Mouse (Mus musculus) spleen, embryonic (tissue): ENCODE results near the gene Trim46.

Experiments
- CTCF ChIA-PET: fragments of 350-600 bp; sonication (Branson Sonifier 250); formaldehyde crosslinking; loops from one replicate; lab custom pipeline; 2022; lab: Charles Lee

Trim46 gene

DNA sequence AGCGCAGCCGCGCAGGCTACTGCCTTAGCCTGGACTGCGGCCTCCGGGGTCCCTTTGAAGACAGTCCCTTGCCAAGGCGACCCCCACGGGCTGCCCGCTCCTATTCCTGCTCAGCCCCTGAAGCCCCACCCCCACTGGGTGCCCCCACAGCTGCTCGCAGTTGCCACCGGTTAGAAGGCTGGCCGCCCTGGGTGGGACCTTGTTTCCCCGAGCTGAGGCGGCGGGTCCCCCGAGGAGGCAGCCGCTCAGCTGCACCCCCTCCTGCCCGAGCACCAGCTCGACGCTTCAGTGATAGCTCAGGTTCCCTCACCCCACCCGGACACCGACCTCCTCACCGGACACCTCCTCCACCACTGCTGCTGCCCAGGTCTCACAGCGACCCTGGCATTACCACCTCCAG, 58.9 kb downstream of the Trim46 start:
- CTCF ChIA-PET, result no interaction called here
